8 mouse cellular contexts compared by ENCODE assay signal in genomic region chr4:130801624-130802329, GRCm38 (mm10). TPM values are rescaled to one million over a fixed set of nuclear protein-coding genes. Genes with fewer than 3 reads are reported as not detected.
DNase-seq lines count a peak whose midpoint lies in the region; ATAC-seq and TF ChIP-seq lines count a peak whose summit lies in the region.

No protein-coding gene starts in this region.

- H3K9ac ChIP-seq in kidney, postnatal 0 days (ENCODE audit: low read depth, low read length), result no peak overlapping the region

- peak; percentile 85 for DNase-seq in kidney, postnatal 0 days (ENCODE audit: low spot score)
- no peak for DNase-seq in kidney, adult 18-20 months
- peak; percentile 75 for DNase-seq in R1 (ENCODE audit: low read depth, low spot score)
- peak; percentile 32 to 37 for DNase-seq in heart, postnatal 14 days
- DNase-seq in T-cell, adult 2 months (ENCODE audit: low spot score), result no peak
- no peak for DNase-seq in adrenal gland, postnatal 14 days
- no peak for DNase-seq in kidney, adult 8-10 months

- H3K4me3 ChIP-seq in kidney, postnatal 0 days (replicated peaks; ENCODE audit: low read depth, low read length), result no peak overlapping the region

- H3K27ac ChIP-seq in kidney, postnatal 0 days, result 0 out of 2 replicates have a peak overlapping the region, but pooled peaks have one; percentile 5

- WGBS in kidney, postnatal 0 days, result 57% methylated on average over 10 of the region's 10 CpGs

- H3K36me3 ChIP-seq in kidney, postnatal 0 days (ENCODE audit: insufficient read depth, low read length), result no peaks in the 10 kb centered on the region

- H3K9me3 ChIP-seq in kidney, postnatal 0 days (replicated peaks; ENCODE audit: low read length), result no peaks in the 10 kb centered on the region

- intact Hi-C loops in heart, postnatal 14 days (cut with DNase I), result no loop called here

- ATAC-seq in kidney, postnatal 0 days (replicated peaks; ENCODE audit: low FRiP score, low read depth), result peak; percentile 56
- peak; percentile 29; the same call in 1 of the 2 replicates for ATAC-seq in monocyte, adult 5-6 weeks (replicated peaks; ENCODE audit: insufficient number of reproducible peaks, low FRiP score, low TSS enrichment, poor library complexity, severe bottlenecking)

- no peak for TF ChIP-seq CTCF in kidney, postnatal 0 days (IDR thresholded peaks at IDR 0.05; ENCODE audit: low read depth)

- H3K4me1 ChIP-seq in kidney, postnatal 0 days (replicated peaks; ENCODE audit: insufficient read depth, low read length), result peaks cover 30% of the 10 kb centered on the region

- H3K4me2 ChIP-seq in kidney, postnatal 0 days (ENCODE audit: low read length), result peak overlapping the region; percentile 26; the same call in 1 of the 2 replicates

- no peaks in the 10 kb centered on the region for H3K27me3 ChIP-seq in kidney, postnatal 0 days (ENCODE audit: insufficient read depth, low read length)

RNA-seq across cellular contexts. Expression of gene Sdc3, which starts 9.4 kb away (rescaled TPM):
- polyA plus RNA-seq in kidney, postnatal 0 days (2015; fragmentation: Nextera tagmentation; extraction: Ambion mirVana), result 14.9 and 16.2 TPM in 2 replicates
- total RNA-seq in heart, postnatal 14 days (2021), result 10 to 100 TPM; 43.0 to 50.6 TPM
- 16.3 to 46.3 TPM (median 22.3 TPM) in 3 replicates for total RNA-seq in monocyte, adult 5-6 weeks (2017)
- 233 and 245 TPM in 2 replicates for total RNA-seq in adrenal gland, postnatal 14 days (2021)

Comparison
In these comparisons a context has a peak if more than half of its experiments do, and no peak if none do; other contexts are left out.
1. DNase-seq: peak in kidney, postnatal 0 days (single experiment), R1 (single experiment) and heart, postnatal 14 days (2 of 2); none in kidney, adult 18-20 months (single experiment), T-cell, adult 2 months (single experiment), adrenal gland, postnatal 14 days (single experiment) and kidney, adult 8-10 months (0 of 2).